Mouse (Mus musculus): ENCODE results near the gene Flvcr1. TPM values are rescaled to one million over a fixed set of nuclear protein-coding genes. Genes with fewer than 3 reads are reported as not detected.
"Not testable (repeated sequence)": the region's sequence is repeated elsewhere in the genome, so short reads cannot be mapped to it uniquely, and the experiment has no call there.

Gene Flvcr1
- polyA plus RNA-seq, 1 experiment = 17.0 TPM

- H3K27ac ChIP-seq (ENCODE audit: insufficient read depth, low read length) = no peak overlapping the region
- TF ChIP-seq POLR2A (IDR thresholded peaks at IDR 0.05; ENCODE audit: extremely low read depth, insufficient read depth, low read length) (no peak), CTCF (IDR thresholded peaks at IDR 0.05; ENCODE audit: extremely low read depth, insufficient read depth, low read length) (no peak)
Measured at GRCm38 (mm10) chr1:191025016-191026012, 644 bp downstream of the Flvcr1 start.

GRCm38 (mm10) chr1:191023806-191024205 lies 2.2 kb downstream of the Flvcr1 start:
- H3K4me3 ChIP-seq (ENCODE audit: insufficient read depth, low read length); H3K27ac ChIP-seq (ENCODE audit: insufficient read depth, low read length); H3K4me1 ChIP-seq (ENCODE audit: control insufficient read depth, insufficient read depth, low read length): not testable (repeated sequence)

More at GRCm38 (mm10) chr1:191025016-191026012, 644 bp downstream of the Flvcr1 start:
- Histone ChIP-seq H3K4me3 (ENCODE audit: insufficient read depth, low read length) (peak overlapping the region; percentile 98), H3K4me1 (ENCODE audit: control insufficient read depth, insufficient read depth, low read length) (no peaks in the 10 kb centered on the region)

- no peak for TF ChIP-seq CTCF (IDR thresholded peaks at IDR 0.05; ENCODE audit: extremely low read depth, insufficient read depth, low read length)
- TF ChIP-seq POLR2A (IDR thresholded peaks at IDR 0.05; ENCODE audit: extremely low read depth, insufficient read depth, low read length) = no peak
- no peak overlapping the region for H3K4me3 ChIP-seq (ENCODE audit: insufficient read depth, low read length)
- no peak overlapping the region for H3K27ac ChIP-seq (ENCODE audit: insufficient read depth, low read length)
- H3K4me1 ChIP-seq (ENCODE audit: control insufficient read depth, insufficient read depth, low read length) = no peaks in the 10 kb centered on the region
Measured at GRCm38 (mm10) chr1:191023140-191023539, 2.8 kb downstream of the Flvcr1 start.

- Histone ChIP-seq H3K4me1 (ENCODE audit: control insufficient read depth, insufficient read depth, low read length) (no peaks in the 10 kb centered on the region), H3K4me3 (ENCODE audit: insufficient read depth, low read length) (no peak overlapping the region), H3K27ac (ENCODE audit: insufficient read depth, low read length) (no peak overlapping the region)
- no peak for TF ChIP-seq CTCF (IDR thresholded peaks at IDR 0.05; ENCODE audit: extremely low read depth, insufficient read depth, low read length)
- no peak for TF ChIP-seq POLR2A (IDR thresholded peaks at IDR 0.05; ENCODE audit: extremely low read depth, insufficient read depth, low read length)
Measured at GRCm38 (mm10) chr1:191021016-191021415, 4.9 kb downstream of the Flvcr1 start.

- Histone ChIP-seq H3K27ac (ENCODE audit: insufficient read depth, low read length) (no peak overlapping the region), H3K4me1 (ENCODE audit: control insufficient read depth, insufficient read depth, low read length) (no peaks in the 10 kb centered on the region), H3K4me3 (ENCODE audit: insufficient read depth, low read length) (no peak overlapping the region)
- TF ChIP-seq CTCF (IDR thresholded peaks at IDR 0.05; ENCODE audit: extremely low read depth, insufficient read depth, low read length) (no peak), POLR2A (IDR thresholded peaks at IDR 0.05; ENCODE audit: extremely low read depth, insufficient read depth, low read length) (no peak)
Measured at GRCm38 (mm10) chr1:191020217-191020924, 5.6 kb downstream of the Flvcr1 start.

- Histone ChIP-seq H3K4me1 (ENCODE audit: control insufficient read depth, insufficient read depth, low read length) (no peaks in the 10 kb centered on the region), H3K4me3 (ENCODE audit: insufficient read depth, low read length) (no peak overlapping the region), H3K27ac (ENCODE audit: insufficient read depth, low read length) (no peak overlapping the region)
- no peak for TF ChIP-seq POLR2A (IDR thresholded peaks at IDR 0.05; ENCODE audit: extremely low read depth, insufficient read depth, low read length)
- no peak for TF ChIP-seq CTCF (IDR thresholded peaks at IDR 0.05; ENCODE audit: extremely low read depth, insufficient read depth, low read length)
Measured at GRCm38 (mm10) chr1:191019803-191020202, 6.2 kb downstream of the Flvcr1 start.

GRCm38 (mm10) chr1:191014271-191014670 lies 11.7 kb downstream of the Flvcr1 start:
- no peak overlapping the region for H3K27ac ChIP-seq (ENCODE audit: insufficient read depth, low read length)
- H3K4me3 ChIP-seq (ENCODE audit: insufficient read depth, low read length) = no peak overlapping the region
- TF ChIP-seq POLR2A (IDR thresholded peaks at IDR 0.05; ENCODE audit: extremely low read depth, insufficient read depth, low read length) (no peak), CTCF (IDR thresholded peaks at IDR 0.05; ENCODE audit: extremely low read depth, insufficient read depth, low read length) (no peak)
- no peaks in the 10 kb centered on the region for H3K4me1 ChIP-seq (ENCODE audit: control insufficient read depth, insufficient read depth, low read length)

- no peaks in the 10 kb centered on the region for H3K4me1 ChIP-seq (ENCODE audit: control insufficient read depth, insufficient read depth, low read length)
- TF ChIP-seq POLR2A (IDR thresholded peaks at IDR 0.05; ENCODE audit: extremely low read depth, insufficient read depth, low read length) (no peak), CTCF (IDR thresholded peaks at IDR 0.05; ENCODE audit: extremely low read depth, insufficient read depth, low read length) (0 out of 2 replicates have a peak, but pooled peaks have one; percentile 17)
- no peak overlapping the region for H3K27ac ChIP-seq (ENCODE audit: insufficient read depth, low read length)
- no peak overlapping the region for H3K4me3 ChIP-seq (ENCODE audit: insufficient read depth, low read length)
Measured at GRCm38 (mm10) chr1:191008707-191009106, 17.3 kb downstream of the Flvcr1 start.

- Histone ChIP-seq H3K27ac (ENCODE audit: insufficient read depth, low read length) (no peak overlapping the region), H3K4me3 (ENCODE audit: insufficient read depth, low read length) (no peak overlapping the region), H3K4me1 (ENCODE audit: control insufficient read depth, insufficient read depth, low read length) (no peaks in the 10 kb centered on the region)
- TF ChIP-seq POLR2A (IDR thresholded peaks at IDR 0.05; ENCODE audit: extremely low read depth, insufficient read depth, low read length) (no peak), CTCF (IDR thresholded peaks at IDR 0.05; ENCODE audit: extremely low read depth, insufficient read depth, low read length) (peak; percentile 27; the same call in 1 of the 2 replicates)
Measured at GRCm38 (mm10) chr1:191002201-191002600, 23.8 kb downstream of the Flvcr1 start.
